Mouse (Mus musculus) heart, embryonic 14.5 days (tissue): Measurements from ENCODE around the gene Itprid2. TPM values are rescaled to one million over a fixed set of nuclear protein-coding genes. Genes with fewer than 3 reads are reported as not detected.

Source experiments
- ATAC-seq: fragments of 200-750 bp; cut with Nextera tagmentation; 2 replicates; pipeline ENCODE4 v1.8.0; 2017; ENCODE audit warnings: low read depth, moderate TSS enrichment; ENCODE audit not compliant: insufficient number of reproducible peaks, insufficient read depth, low FRiP score
- H3K27ac ChIP-seq, 2 experiments: fragments of 200-500 bp in 1 of 2; fragments of 300-500 bp in 1 of 2; sonication (generic) in 1 of 2; replicated peaks in 1 of 2; 2 replicates each; pipeline ENCODE4 v1.5.1; 2012 to 2014; ENCODE audit warnings: low read depth in 2 of 2, low read length in 2 of 2, control low read depth in 1 of 2, mild to moderate bottlenecking in 1 of 2, mixed read lengths in 1 of 2; ENCODE audit not compliant: control insufficient read depth in 1 of 2, insufficient read depth in 1 of 2
- H3K27me3 ChIP-seq: fragments of 300-500 bp; sonication (generic); 2 replicates; pipeline ENCODE4 v1.6.1; 2014; ENCODE audit warnings: mild to moderate bottlenecking, low read length, control low read depth; ENCODE audit not compliant: control insufficient read depth, insufficient read depth
- H3K36me3 ChIP-seq: fragments of 300-500 bp; sonication (generic); 2 replicates; pipeline ENCODE4 v1.6.1; 2014; ENCODE audit warnings: mild to moderate bottlenecking, control low read depth, low read length, mixed read lengths; ENCODE audit not compliant: control insufficient read depth, insufficient read depth
- H3K4me1 ChIP-seq, 2 experiments: fragments of 200-500 bp in 1 of 2; fragments of 300-500 bp in 1 of 2; sonication (generic) in 1 of 2; 2 replicates each; pipeline ENCODE4 v1.6.1; 2012 to 2014; ENCODE audit warnings: low read length in 2 of 2, control low read depth in 1 of 2, mixed read lengths in 1 of 2; ENCODE audit not compliant: control insufficient read depth in 2 of 2, insufficient read depth in 2 of 2
- H3K4me2 ChIP-seq: fragments of 300-500 bp; sonication (generic); 2 replicates; pipeline ENCODE4 v1.6.1; 2014; ENCODE audit warnings: mild to moderate bottlenecking, low read length
- H3K4me3 ChIP-seq, 2 experiments: fragments of 200-500 bp in 1 of 2; fragments of 300-500 bp in 1 of 2; sonication (generic) in 1 of 2; 2 replicates each; pipeline ENCODE4 v1.5.1; 2012 to 2014; ENCODE audit warnings: low read length in 2 of 2, mild to moderate bottlenecking in 2 of 2, control low read depth in 1 of 2, low read depth in 1 of 2, moderate library complexity in 1 of 2; ENCODE audit not compliant: control insufficient read depth in 1 of 2, insufficient read depth in 1 of 2
- H3K9ac ChIP-seq: fragments of 300-500 bp; sonication (generic); 2 replicates; pipeline ENCODE4 v1.6.1; 2014; ENCODE audit warnings: mild to moderate bottlenecking, low read length
- H3K9me3 ChIP-seq: fragments of 300-500 bp; sonication (generic); 2 replicates; pipeline ENCODE4 v1.6.1; 2016; ENCODE audit warnings: low read length, control low read depth; ENCODE audit not compliant: control insufficient read depth
- WGBS: fragments of 180-500 bp; shearing (Covaris S2); extraction: QIAGEN DNeasy Blood & Tissue Kit; methylation state at CpG from one replicate; pipeline ENCODE4 v1.1.7; 2014; 5-methylcytosine and 5-hydroxymethylcytosine counted together
- polyA plus RNA-seq: library from polyadenylated mRNA; unstranded; fragments of >200 nt; fragmentation: Nextera tagmentation; extraction: Ambion mirVana; gene quantifications from 2 replicates; pipeline ENCODE4 v1.2.1, GENCODE M21; 2014

Gene Itprid2
- polyA plus RNA-seq, 1 experiment from 2014 or later: 11.1 TPM

DNA sequence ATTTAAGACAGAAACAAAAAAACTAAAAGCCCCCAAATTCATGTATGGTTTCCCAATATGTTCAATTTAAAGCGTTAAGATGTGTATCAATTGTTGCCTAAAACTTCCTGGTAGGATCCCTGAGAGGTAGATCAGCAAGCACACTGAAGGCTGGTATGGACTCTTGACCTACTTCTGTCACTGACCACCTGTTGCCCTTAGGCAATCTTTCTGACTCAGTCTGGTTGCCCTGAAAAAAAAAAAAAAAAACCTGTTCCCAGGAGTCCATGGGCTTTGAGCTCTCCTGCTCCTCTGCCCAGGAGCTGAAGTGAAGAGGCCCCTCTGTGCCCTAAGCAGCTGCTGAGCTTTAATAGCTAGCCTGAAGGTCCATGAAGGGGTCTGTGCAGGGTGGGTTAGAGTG, 7.5 kb upstream of the Itprid2 start:
- Histone ChIP-seq H3K4me1 (no peaks in the 10 kb centered on the region), H3K9me3 (no peaks in the 10 kb centered on the region), H3K9ac (no peak overlapping the region), H3K27me3 (no peaks in the 10 kb centered on the region), H3K4me2 (no peak overlapping the region), H3K36me3 (no peaks in the 10 kb centered on the region), H3K4me3 (no peak overlapping the region), H3K27ac (no peak overlapping the region)
- ATAC-seq: no peak
- 81% methylated on average over 1 of the region's 1 CpGs for WGBS

GRCm38 (mm10) chr2:79630231-79630630, 4.9 kb upstream of the Itprid2 start:
- Histone ChIP-seq H3K4me1 (no peaks in the 10 kb centered on the region; a peak in 1 of 4 replicates), H3K27ac (no peak overlapping the region), H3K9ac (no peak overlapping the region), H3K9me3 (no peaks in the 10 kb centered on the region), H3K4me2 (no peak overlapping the region), H3K27me3 (no peaks in the 10 kb centered on the region), H3K4me3 (no peak overlapping the region), H3K36me3 (no peaks in the 10 kb centered on the region)
- WGBS: 73% methylated on average over 2 of the region's 2 CpGs
- ATAC-seq: no peak

DNA sequence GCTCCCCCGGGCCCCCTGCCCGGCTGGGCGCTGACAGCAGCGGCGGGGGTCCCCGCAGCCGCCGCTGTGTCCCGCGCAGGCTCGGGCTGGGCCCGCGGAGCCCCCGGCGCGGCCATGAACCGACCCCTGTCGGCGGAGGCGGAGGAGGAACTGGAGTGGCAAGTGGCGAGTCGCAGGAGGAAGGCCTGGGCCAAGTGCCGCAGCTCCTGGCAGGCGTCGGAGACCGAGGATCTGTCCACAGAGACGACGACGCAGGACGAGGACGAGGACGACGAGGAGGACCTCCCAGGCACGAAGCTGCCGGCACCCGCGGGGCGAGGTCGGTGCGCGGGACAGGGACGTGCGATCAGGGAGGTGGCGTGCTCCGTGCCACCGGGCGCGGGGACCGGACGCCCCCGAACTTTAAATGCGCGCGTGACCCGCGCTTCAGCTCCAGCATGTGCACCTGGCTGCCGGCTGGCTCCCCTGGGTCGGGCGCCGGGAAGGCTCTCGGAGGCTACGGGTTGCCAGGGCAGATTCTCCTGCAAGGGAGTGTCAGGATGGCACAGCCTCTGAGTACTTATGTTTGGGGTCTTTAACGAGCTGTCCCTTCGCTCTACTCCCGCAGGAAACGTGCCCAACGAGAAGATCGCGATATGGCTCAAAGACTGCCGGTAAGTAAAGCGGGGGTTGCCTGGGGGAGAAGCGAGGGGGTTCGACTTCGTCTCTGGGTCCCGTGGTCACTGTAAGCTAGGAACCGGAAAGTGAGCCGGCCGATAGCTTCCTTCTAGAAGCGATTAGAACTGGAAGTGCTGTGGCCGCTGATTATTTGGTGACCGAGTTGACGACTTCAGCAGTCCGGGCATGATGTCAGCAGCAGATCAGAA, 507 bp downstream of the Itprid2 start:
- Histone ChIP-seq H3K27me3 (no peaks in the 10 kb centered on the region), H3K27ac (peak overlapping the region; percentile 79 to 93), H3K4me2 (peak overlapping the region; percentile 88), H3K9ac (peak overlapping the region; percentile 93), H3K4me3 (peak overlapping the region; percentile 69 to 88), H3K36me3 (peaks cover 16% of the 10 kb centered on the region), H3K9me3 (no peaks in the 10 kb centered on the region), H3K4me1 (peaks cover 0 to 19% of the 10 kb centered on the region in 2 experiments; a peak in 2 of 4 replicates)
- WGBS: under 1% methylated on average over 83 of the region's 83 CpGs
- ATAC-seq: no peak; the same call in none of the 2 replicates

- 62% methylated on average over 4 of the region's 4 CpGs for WGBS
- H3K4me3 ChIP-seq: peak overlapping the region in 1 of 2 experiments; percentile 21; a peak in 2 of 4 replicates
- peak overlapping the region; percentile 54 for H3K9ac ChIP-seq
- peaks cover 47% of the 10 kb centered on the region for H3K36me3 ChIP-seq
- no peaks in the 10 kb centered on the region for H3K27me3 ChIP-seq
- ATAC-seq: no peak
- H3K9me3 ChIP-seq: no peaks in the 10 kb centered on the region
- H3K27ac ChIP-seq: no peak overlapping the region
- H3K4me1 ChIP-seq: peaks cover 0 to 19% of the 10 kb centered on the region in 2 experiments; a peak in 2 of 4 replicates
- peak overlapping the region; percentile 55 for H3K4me2 ChIP-seq
Measured at GRCm38 (mm10) chr2:79638924-79639323, 3.8 kb downstream of the Itprid2 start.

- no peak overlapping the region for H3K4me2 ChIP-seq
- no peak overlapping the region for H3K27ac ChIP-seq
- no peaks in the 10 kb centered on the region for H3K9me3 ChIP-seq
- ATAC-seq: no peak
- H3K36me3 ChIP-seq: peaks cover 51% of the 10 kb centered on the region
- no peaks in the 10 kb centered on the region for H3K27me3 ChIP-seq
- WGBS: 34% methylated on average over 4 of the region's 4 CpGs
- H3K4me1 ChIP-seq: peaks cover 6 to 22% of the 10 kb centered on the region in 2 experiments; a peak in 3 of 4 replicates
- H3K4me3 ChIP-seq: no peak overlapping the region
- no peak overlapping the region for H3K9ac ChIP-seq
Measured at GRCm38 (mm10) chr2:79646237-79646688, 11.1 kb downstream of the Itprid2 start.

GRCm38 (mm10) chr2:79647094-79647493, 11.9 kb downstream of the Itprid2 start:
- Histone ChIP-seq H3K27me3 (no peaks in the 10 kb centered on the region), H3K9me3 (no peaks in the 10 kb centered on the region), H3K4me3 (no peak overlapping the region), H3K27ac (peak overlapping the region; percentile 32 to 53; a peak in 2 of 4 replicates), H3K4me1 (peaks cover 6 to 22% of the 10 kb centered on the region in 2 experiments; a peak in 3 of 4 replicates), H3K36me3 (peaks cover 48% of the 10 kb centered on the region), H3K9ac (peak overlapping the region; percentile 41; the same call in 1 of the 2 replicates), H3K4me2 (no peak overlapping the region)
- 50% methylated on average over 4 of the region's 4 CpGs for WGBS
- ATAC-seq: no peak

- no peaks in the 10 kb centered on the region for H3K9me3 ChIP-seq
- no peak for ATAC-seq
- 44% methylated on average over 2 of the region's 2 CpGs for WGBS
- no peak overlapping the region for H3K27ac ChIP-seq
- H3K9ac ChIP-seq: no peak overlapping the region
- peaks cover 48% of the 10 kb centered on the region for H3K36me3 ChIP-seq
- H3K27me3 ChIP-seq: no peaks in the 10 kb centered on the region
- H3K4me2 ChIP-seq: no peak overlapping the region
- H3K4me3 ChIP-seq: no peak overlapping the region
- peaks cover 6 to 22% of the 10 kb centered on the region in 2 experiments; a peak in 3 of 4 replicates for H3K4me1 ChIP-seq
Measured at GRCm38 (mm10) chr2:79647728-79648127, 12.6 kb downstream of the Itprid2 start.
